Mouse (Mus musculus) gonadal fat pad, adult 2 months (tissue): Measurements from ENCODE around the gene Sgo2a. TPM values are rescaled to one million over a fixed set of nuclear protein-coding genes. Genes with fewer than 3 reads are reported as not detected.
A peak's percentile ranks its signal among the peaks of the same experiment; 100 is the strongest.
"Not testable (repeated sequence)": the region's sequence is repeated elsewhere in the genome, so short reads cannot be mapped to it uniquely, and the experiment has no call there.

ENCODE experiments used
- DNase-seq: peaks from one replicate; pipeline ENCODE4 v3.0.0-alpha.2; 2012; ENCODE audit warnings: low read depth
- polyA plus RNA-seq: library from polyadenylated mRNA; depleted of rRNA; stranded (reverse); fragments of >200 nt; gene quantifications from 2 replicates; pipeline ENCODE4 v1.2.3, GENCODE M21; 2012; rRNA removed

Sgo2a gene
- 0.22 and 0.31 TPM in 2 replicates for polyA plus RNA-seq

GRCm38 (mm10) chr1:57995432-57996132, at the start of gene Sgo2a:
Gene Sgo2a (plus strand): TSS chr1:57995971.
- DNase-seq, result peak; percentile 51

- DNase-seq, result no peak
Measured at GRCm38 (mm10) chr1:57947552-57948347, 48.0 kb upstream of the Sgo2a start.

- no peak for DNase-seq
Measured at GRCm38 (mm10) chr1:57949195-57949594, 46.6 kb upstream of the Sgo2a start.

- DNase-seq, result no peak
Measured at GRCm38 (mm10) chr1:57949716-57950115, 46.1 kb upstream of the Sgo2a start.

GRCm38 (mm10) chr1:57952509-57952908, 43.3 kb upstream of the Sgo2a start:
- DNase-seq, result no peak

- no peak for DNase-seq
Measured at GRCm38 (mm10) chr1:57953586-57954375, 42.0 kb upstream of the Sgo2a start.

GRCm38 (mm10) chr1:57954376-57954765, 41.4 kb upstream of the Sgo2a start:
- DNase-seq, result no peak

GRCm38 (mm10) chr1:57955774-57956173, 40.0 kb upstream of the Sgo2a start:
- no peak for DNase-seq

- DNase-seq, result peak; percentile 26
Measured at GRCm38 (mm10) chr1:57969327-57970271, 26.2 kb upstream of the Sgo2a start.

GRCm38 (mm10) chr1:57971588-57971987, 24.2 kb upstream of the Sgo2a start:
- no peak for DNase-seq

- no peak for DNase-seq
Measured at GRCm38 (mm10) chr1:57976860-57977259, 18.9 kb upstream of the Sgo2a start.

GRCm38 (mm10) chr1:57989052-57989600, 6.6 kb upstream of the Sgo2a start:
- DNase-seq, result no peak

- no peak for DNase-seq
Measured at GRCm38 (mm10) chr1:57991277-57991676, 4.5 kb upstream of the Sgo2a start.

- DNase-seq, result no peak
Measured at GRCm38 (mm10) chr1:57996133-57996615, 403 bp downstream of the Sgo2a start.

- DNase-seq, result no peak
Measured at GRCm38 (mm10) chr1:57998146-57998545, 2.4 kb downstream of the Sgo2a start.

GRCm38 (mm10) chr1:58006388-58006787, 10.6 kb downstream of the Sgo2a start:
- not testable (repeated sequence) for DNase-seq

- no peak for DNase-seq
Measured at GRCm38 (mm10) chr1:58018856-58019255, 23.1 kb downstream of the Sgo2a start, which contains the start of gene Kctd18. Gene Kctd18 (minus strand): TSS chr1:58018956.

GRCm38 (mm10) chr1:58027707-58028106, 31.9 kb downstream of the Sgo2a start:
- DNase-seq, result no peak

GRCm38 (mm10) chr1:58029636-58030117, 33.9 kb downstream of the Sgo2a start, which contains the start of gene Aox1:
Gene Aox1 (plus strand): TSS chr1:58029931.
- peak; percentile 81 for DNase-seq

GRCm38 (mm10) chr1:58030156-58030871, 34.5 kb downstream of the Sgo2a start:
- peak; percentile 63 for DNase-seq
